Mouse (Mus musculus): ENCODE measurements around the gene Cab39l. TPM values are rescaled to one million over a fixed set of nuclear protein-coding genes. Genes with fewer than 3 reads are reported as not detected.

Cab39l gene
- polyA plus RNA-seq, 1 experiment from 2014 or later, result 28.6 TPM

- WGBS, result 79% methylated on average over 4 of the region's 4 CpGs
- H3K27ac ChIP-seq (ENCODE audit: poor library complexity, severe bottlenecking), result no peak overlapping the region
- H3K9ac ChIP-seq, result no peak overlapping the region
- H3K9me3 ChIP-seq (replicated peaks), result no peaks in the 10 kb centered on the region
- no peaks in the 10 kb centered on the region for H3K4me1 ChIP-seq (replicated peaks)
- no peak overlapping the region for H3K4me3 ChIP-seq
- H3K36me3 ChIP-seq, result peaks cover 11% of the 10 kb centered on the region
- H3K27me3 ChIP-seq (replicated peaks), result no peaks in the 10 kb centered on the region
- ATAC-seq (ENCODE audit: insufficient number of reproducible peaks, low FRiP score), result no peak
- no peak overlapping the region for H3K4me2 ChIP-seq
Observed at GRCm38 (mm10) chr14:59506139-59506538, 65.4 kb downstream of the Cab39l start.

GRCm38 (mm10) chr14:59513922-59514444 is 73.2 kb downstream of the Cab39l start:
- no peak for ATAC-seq (ENCODE audit: insufficient number of reproducible peaks, low FRiP score)
- Histone ChIP-seq H3K27me3 (replicated peaks) (no peaks in the 10 kb centered on the region), H3K36me3 (no peaks in the 10 kb centered on the region), H3K27ac (ENCODE audit: poor library complexity, severe bottlenecking) (no peak overlapping the region), H3K4me2 (no peak overlapping the region), H3K4me3 (no peak overlapping the region), H3K9me3 (replicated peaks) (no peaks in the 10 kb centered on the region), H3K9ac (no peak overlapping the region), H3K4me1 (replicated peaks) (no peaks in the 10 kb centered on the region)
- WGBS, result 87% methylated on average over 6 of the region's 6 CpGs

- Histone ChIP-seq H3K4me1 (replicated peaks) (peaks cover 5% of the 10 kb centered on the region; the same call in 1 of the 2 replicates), H3K4me3 (no peak overlapping the region), H3K9me3 (replicated peaks) (no peaks in the 10 kb centered on the region), H3K9ac (no peak overlapping the region), H3K27ac (ENCODE audit: poor library complexity, severe bottlenecking) (no peak overlapping the region), H3K4me2 (no peak overlapping the region), H3K27me3 (replicated peaks) (no peaks in the 10 kb centered on the region), H3K36me3 (0 out of 2 replicates have a peak, but pooled peaks cover 3% of the 10 kb centered on the region)
- 73% methylated on average over 5 of the region's 5 CpGs for WGBS
- ATAC-seq (ENCODE audit: insufficient number of reproducible peaks, low FRiP score), result no peak
Observed at GRCm38 (mm10) chr14:59525843-59526242, 85.1 kb downstream of the Cab39l start.

- Histone ChIP-seq H3K4me1 (replicated peaks) (no peaks in the 10 kb centered on the region; the same call in 1 of the 2 replicates), H3K4me2 (no peak overlapping the region), H3K27ac (ENCODE audit: poor library complexity, severe bottlenecking) (no peak overlapping the region), H3K9me3 (replicated peaks) (no peaks in the 10 kb centered on the region), H3K27me3 (replicated peaks) (no peaks in the 10 kb centered on the region), H3K4me3 (no peak overlapping the region), H3K36me3 (no peaks in the 10 kb centered on the region), H3K9ac (no peak overlapping the region)
- 73% methylated on average over 1 of the region's 1 CpGs for WGBS
- no peak for ATAC-seq (ENCODE audit: insufficient number of reproducible peaks, low FRiP score)
Observed at GRCm38 (mm10) chr14:59530801-59531200, 90.0 kb downstream of the Cab39l start.

GRCm38 (mm10) chr14:59532986-59533385 is 92.2 kb downstream of the Cab39l start:
- Histone ChIP-seq H3K27ac (ENCODE audit: poor library complexity, severe bottlenecking) (no peak overlapping the region), H3K9ac (no peak overlapping the region), H3K9me3 (replicated peaks) (no peaks in the 10 kb centered on the region), H3K27me3 (replicated peaks) (no peaks in the 10 kb centered on the region), H3K4me3 (no peak overlapping the region), H3K36me3 (no peaks in the 10 kb centered on the region), H3K4me2 (no peak overlapping the region), H3K4me1 (replicated peaks) (no peaks in the 10 kb centered on the region; the same call in 1 of the 2 replicates)
- no peak for ATAC-seq (ENCODE audit: insufficient number of reproducible peaks, low FRiP score)
- WGBS, result 86% methylated on average over 1 of the region's 1 CpGs

- H3K9ac ChIP-seq, result no peak overlapping the region
- no peak for ATAC-seq (ENCODE audit: insufficient number of reproducible peaks, low FRiP score)
- H3K4me2 ChIP-seq, result no peak overlapping the region
- no peaks in the 10 kb centered on the region for H3K27me3 ChIP-seq (replicated peaks)
- H3K4me3 ChIP-seq, result no peak overlapping the region
- H3K27ac ChIP-seq (ENCODE audit: poor library complexity, severe bottlenecking), result no peak overlapping the region
- no peaks in the 10 kb centered on the region; the same call in 1 of the 2 replicates for H3K4me1 ChIP-seq (replicated peaks)
- H3K9me3 ChIP-seq (replicated peaks), result no peaks in the 10 kb centered on the region
- peaks cover 1% of the 10 kb centered on the region for H3K36me3 ChIP-seq
Observed at GRCm38 (mm10) chr14:59533908-59534307, 93.1 kb downstream of the Cab39l start.

GRCm38 (mm10) chr14:59537829-59538432 is 97.2 kb downstream of the Cab39l start:
- no peak overlapping the region for H3K4me2 ChIP-seq
- H3K27ac ChIP-seq (ENCODE audit: poor library complexity, severe bottlenecking), result no peak overlapping the region
- H3K4me3 ChIP-seq, result no peak overlapping the region
- 86% methylated on average over 4 of the region's 4 CpGs for WGBS
- no peaks in the 10 kb centered on the region for H3K4me1 ChIP-seq (replicated peaks)
- H3K36me3 ChIP-seq, result peaks cover 10% of the 10 kb centered on the region
- ATAC-seq (ENCODE audit: insufficient number of reproducible peaks, low FRiP score), result no peak
- no peaks in the 10 kb centered on the region for H3K27me3 ChIP-seq (replicated peaks)
- no peak overlapping the region for H3K9ac ChIP-seq
- no peaks in the 10 kb centered on the region for H3K9me3 ChIP-seq (replicated peaks)

- Histone ChIP-seq H3K4me1 (replicated peaks) (no peaks in the 10 kb centered on the region), H3K36me3 (peaks cover 10% of the 10 kb centered on the region), H3K4me2 (no peak overlapping the region), H3K9me3 (replicated peaks) (no peaks in the 10 kb centered on the region), H3K27ac (ENCODE audit: poor library complexity, severe bottlenecking) (no peak overlapping the region), H3K27me3 (replicated peaks) (no peaks in the 10 kb centered on the region), H3K9ac (no peak overlapping the region), H3K4me3 (no peak overlapping the region)
- ATAC-seq (ENCODE audit: insufficient number of reproducible peaks, low FRiP score), result no peak
- WGBS, result 88% methylated on average over 2 of the region's 2 CpGs
Observed at GRCm38 (mm10) chr14:59540230-59540629, 99.5 kb downstream of the Cab39l start.

- 81% methylated on average over 6 of the region's 6 CpGs for WGBS
- ATAC-seq (ENCODE audit: insufficient number of reproducible peaks, low FRiP score), result no peak
- H3K27ac ChIP-seq (ENCODE audit: poor library complexity, severe bottlenecking), result no peak overlapping the region
Observed at GRCm38 (mm10) chr14:59540761-59541160, 100.0 kb downstream of the Cab39l start.

GRCm38 (mm10) chr14:59543158-59543826 is 102.5 kb downstream of the Cab39l start:
- H3K4me2 ChIP-seq, result no peak overlapping the region
- H3K27ac ChIP-seq (ENCODE audit: poor library complexity, severe bottlenecking), result no peak overlapping the region
- H3K9me3 ChIP-seq (replicated peaks), result no peaks in the 10 kb centered on the region
- no peak overlapping the region for H3K9ac ChIP-seq
- no peak for ATAC-seq (ENCODE audit: insufficient number of reproducible peaks, low FRiP score)
- no peak overlapping the region for H3K4me3 ChIP-seq
- 66% methylated on average over 3 of the region's 3 CpGs for WGBS
- H3K27me3 ChIP-seq (replicated peaks), result no peaks in the 10 kb centered on the region
- H3K36me3 ChIP-seq, result peaks cover 10% of the 10 kb centered on the region
- H3K4me1 ChIP-seq (replicated peaks), result no peaks in the 10 kb centered on the region

More at GRCm38 (mm10) chr14:59540761-59541160, 100.0 kb downstream of the Cab39l start:
- Histone ChIP-seq H3K36me3 (peaks cover 10% of the 10 kb centered on the region), H3K27me3 (replicated peaks) (no peaks in the 10 kb centered on the region), H3K9ac (no peak overlapping the region), H3K4me3 (no peak overlapping the region), H3K4me2 (no peak overlapping the region), H3K9me3 (replicated peaks) (no peaks in the 10 kb centered on the region), H3K4me1 (replicated peaks) (no peaks in the 10 kb centered on the region)

- Histone ChIP-seq H3K27ac (ENCODE audit: poor library complexity, severe bottlenecking) (no peak overlapping the region), H3K4me2 (no peak overlapping the region), H3K4me1 (replicated peaks) (no peaks in the 10 kb centered on the region), H3K4me3 (no peak overlapping the region), H3K36me3 (peaks cover 8% of the 10 kb centered on the region), H3K27me3 (replicated peaks) (no peaks in the 10 kb centered on the region), H3K9ac (no peak overlapping the region), H3K9me3 (replicated peaks) (no peaks in the 10 kb centered on the region)
- no peak for ATAC-seq (ENCODE audit: insufficient number of reproducible peaks, low FRiP score)
- 70% methylated on average over 5 of the region's 5 CpGs for WGBS
Observed at GRCm38 (mm10) chr14:59543956-59544355, 103.2 kb downstream of the Cab39l start.
